Mouse (Mus musculus): Measurements from ENCODE around the gene Tbx6.

The Tbx6 gene

GRCm38 (mm10) chr7:126780971-126781635, at the start of gene Tbx6:
Tbx6 (plus strand) TSS chr7:126781483.
- no peak for DNase-seq (ENCODE audit: low spot score)

- DNase-seq (ENCODE audit: low spot score) = no peak
Observed at GRCm38 (mm10) chr7:126736122-126736521, 45.2 kb upstream of the Tbx6 start.

- no peak for DNase-seq (ENCODE audit: low spot score)
Observed at GRCm38 (mm10) chr7:126739551-126739950, 41.7 kb upstream of the Tbx6 start.

- no peak for DNase-seq (ENCODE audit: low spot score)
Observed at GRCm38 (mm10) chr7:126740132-126740735, 41.0 kb upstream of the Tbx6 start.

- no peak for DNase-seq (ENCODE audit: low spot score)
Observed at GRCm38 (mm10) chr7:126740977-126741376, 40.3 kb upstream of the Tbx6 start.

- DNase-seq (ENCODE audit: low spot score) = no peak
Observed at GRCm38 (mm10) chr7:126741452-126741851, 39.8 kb upstream of the Tbx6 start.

- no peak for DNase-seq (ENCODE audit: low spot score)
Observed at GRCm38 (mm10) chr7:126741964-126742482, 39.3 kb upstream of the Tbx6 start.

- no peak for DNase-seq (ENCODE audit: low spot score)
Observed at GRCm38 (mm10) chr7:126746066-126746465, 35.2 kb upstream of the Tbx6 start.

- DNase-seq (ENCODE audit: low spot score) = no peak
Observed at GRCm38 (mm10) chr7:126746798-126747197, 34.5 kb upstream of the Tbx6 start.

GRCm38 (mm10) chr7:126748824-126749223, 32.5 kb upstream of the Tbx6 start:
- no peak for DNase-seq (ENCODE audit: low spot score)

- no peak for DNase-seq (ENCODE audit: low spot score)
Observed at GRCm38 (mm10) chr7:126749582-126750343, 31.5 kb upstream of the Tbx6 start.

- DNase-seq (ENCODE audit: low spot score) = no peak
Observed at GRCm38 (mm10) chr7:126754866-126755265, 26.4 kb upstream of the Tbx6 start.

- DNase-seq (ENCODE audit: low spot score) = no peak
Observed at GRCm38 (mm10) chr7:126758539-126758938, 22.7 kb upstream of the Tbx6 start.

- DNase-seq (ENCODE audit: low spot score) = peak; percentile 88
Observed at GRCm38 (mm10) chr7:126759050-126759671, 22.1 kb upstream of the Tbx6 start, which contains the start of gene Mapk3. Mapk3 (plus strand) TSS chr7:126759601.

- no peak for DNase-seq (ENCODE audit: low spot score)
Observed at GRCm38 (mm10) chr7:126759672-126760390, 21.5 kb upstream of the Tbx6 start.

- no peak for DNase-seq (ENCODE audit: low spot score)
Observed at GRCm38 (mm10) chr7:126760391-126760802, 20.9 kb upstream of the Tbx6 start.

GRCm38 (mm10) chr7:126760956-126761355, 20.3 kb upstream of the Tbx6 start:
- DNase-seq (ENCODE audit: low spot score) = no peak

- no peak for DNase-seq (ENCODE audit: low spot score)
Observed at GRCm38 (mm10) chr7:126761529-126762067, 19.7 kb upstream of the Tbx6 start.

GRCm38 (mm10) chr7:126762471-126763008, 18.7 kb upstream of the Tbx6 start:
- no peak for DNase-seq (ENCODE audit: low spot score)

- no peak for DNase-seq (ENCODE audit: low spot score)
Observed at GRCm38 (mm10) chr7:126765540-126765939, 15.7 kb upstream of the Tbx6 start.

GRCm38 (mm10) chr7:126766201-126766600, 15.1 kb upstream of the Tbx6 start, which contains the start of gene Gdpd3:
Gdpd3 (plus strand) TSS chr7:126766334.
- no peak for DNase-seq (ENCODE audit: low spot score)
